Mouse (Mus musculus): ENCODE measurements around the gene Pfn3. TPM values are rescaled to one million over a fixed set of nuclear protein-coding genes. Genes with fewer than 3 reads are reported as not detected.

Gene Pfn3
- total RNA-seq (2014; rRNA removed), result not detected in 2 replicates
- 0.93 and 1.5 TPM in 2 replicates for polyA plus RNA-seq (2015; fragmentation: Nextera tagmentation; extraction: Ambion mirVana)

GRCm38 (mm10) chr13:55414743-55415380, at the start of gene Pfn3:
Gene Pfn3, minus strand, starts transcription at chr13:55415232.
- peak; percentile 90 for DNase-seq
- H3K27ac ChIP-seq (ENCODE audit: low read depth, low read length), result no peak within 1 kb of the TSS; the same call in 1 of the 2 replicates
- peaks cover 3% of the 10 kb centered on the region; the same call in 1 of the 2 replicates for H3K27me3 ChIP-seq (ENCODE audit: insufficient read depth, low read length)
- H3K36me3 ChIP-seq (ENCODE audit: insufficient read depth), result no peaks in the 10 kb centered on the region
- H3K9ac ChIP-seq, result peak within 1 kb of the TSS; percentile 62
- 7% methylated on average over 41 of the region's 41 CpGs for WGBS
- peak; percentile 73 for ATAC-seq
- TF ChIP-seq CTCF (IDR thresholded peaks at IDR 0.05; ENCODE audit: low read depth), result 0 out of 2 replicates have a peak, but pooled peaks have one; percentile 2
- no peaks in the 10 kb centered on the region for H3K9me3 ChIP-seq (ENCODE audit: low read length)
- H3K4me2 ChIP-seq (ENCODE audit: low read depth), result peak within 1 kb of the TSS; percentile 78
- peak within 1 kb of the TSS; percentile 41 for H3K4me3 ChIP-seq (ENCODE audit: low read depth, low read length)
- H3K4me1 ChIP-seq (ENCODE audit: insufficient read depth), result 0 out of 2 replicates have a peak, but pooled peaks cover 3% of the 10 kb centered on the region

- Histone ChIP-seq H3K27me3 (ENCODE audit: insufficient read depth, low read length) (no peaks in the 10 kb centered on the region), H3K27ac (ENCODE audit: low read depth, low read length) (peak within 1 kb of the TSS; percentile 97), H3K4me2 (ENCODE audit: low read depth) (peak within 1 kb of the TSS; percentile 83), H3K4me1 (ENCODE audit: insufficient read depth) (peaks cover 22% of the 10 kb centered on the region), H3K36me3 (ENCODE audit: insufficient read depth) (peaks cover 14% of the 10 kb centered on the region), H3K9ac (peak within 1 kb of the TSS; percentile 97), H3K9me3 (ENCODE audit: low read length) (no peaks in the 10 kb centered on the region), H3K4me3 (ENCODE audit: low read depth, low read length) (peak within 1 kb of the TSS; percentile 89)
- ATAC-seq (peak; percentile 77), DNase-seq (peak; percentile 92)
- TF ChIP-seq CTCF (IDR thresholded peaks at IDR 0.05; ENCODE audit: low read depth), result no peak
- 2% methylated on average over 83 of the region's 84 CpGs for WGBS
These were observed 49.2 kb upstream of the Pfn3 start, which contains the start of gene Prr7 for GRCm38 (mm10) chr13:55464027-55464884. Gene Prr7, plus strand, starts transcription at chr13:55464267.

DNA sequence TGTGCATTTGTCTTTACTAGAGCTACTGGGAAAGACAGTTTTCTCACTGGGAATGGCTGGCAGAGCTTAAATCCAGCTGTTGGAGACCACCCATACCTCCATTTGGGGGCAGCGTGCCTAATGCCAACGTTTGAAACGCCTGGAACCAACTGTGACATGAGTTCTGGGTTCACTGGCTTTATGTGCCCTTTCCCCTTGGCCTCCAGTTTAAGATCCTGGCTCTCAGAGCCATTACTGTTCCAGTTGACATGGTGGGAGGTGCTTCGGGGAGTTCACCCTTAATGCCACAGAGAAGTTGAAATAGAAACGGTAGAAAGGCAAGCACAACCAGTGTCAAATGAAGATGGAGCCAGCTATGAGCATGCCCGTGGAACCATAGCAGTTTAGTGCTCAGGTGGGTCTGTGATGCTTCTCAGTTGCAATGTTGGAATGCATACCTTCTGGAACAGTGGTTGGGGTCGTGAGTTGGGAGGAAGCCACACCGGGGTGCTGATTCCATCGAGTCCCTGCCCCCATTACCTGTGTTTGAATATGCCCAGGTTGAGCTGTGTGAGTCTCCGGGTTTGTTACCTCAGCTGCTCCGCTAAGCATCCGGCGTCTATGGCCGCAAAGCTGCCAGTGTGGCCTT, 48.5 kb upstream of the Pfn3 start:
- no peak for DNase-seq
- peak overlapping the region; percentile 97 for H3K9ac ChIP-seq
- peak overlapping the region; percentile 89 for H3K4me3 ChIP-seq (ENCODE audit: low read depth, low read length)
- peak overlapping the region; percentile 83 for H3K4me2 ChIP-seq (ENCODE audit: low read depth)
- H3K27me3 ChIP-seq (ENCODE audit: insufficient read depth, low read length), result no peaks in the 10 kb centered on the region
- no peak for TF ChIP-seq CTCF (IDR thresholded peaks at IDR 0.05; ENCODE audit: low read depth)
- peaks cover 22% of the 10 kb centered on the region for H3K36me3 ChIP-seq (ENCODE audit: insufficient read depth)
- peak; percentile 4; the same call in 1 of the 2 replicates for ATAC-seq
- H3K9me3 ChIP-seq (ENCODE audit: low read length), result no peaks in the 10 kb centered on the region
- peak overlapping the region; percentile 97 for H3K27ac ChIP-seq (ENCODE audit: low read depth, low read length)
- WGBS, result 5% methylated on average over 14 of the region's 14 CpGs
- H3K4me1 ChIP-seq (ENCODE audit: insufficient read depth), result peaks cover 22% of the 10 kb centered on the region

DNA sequence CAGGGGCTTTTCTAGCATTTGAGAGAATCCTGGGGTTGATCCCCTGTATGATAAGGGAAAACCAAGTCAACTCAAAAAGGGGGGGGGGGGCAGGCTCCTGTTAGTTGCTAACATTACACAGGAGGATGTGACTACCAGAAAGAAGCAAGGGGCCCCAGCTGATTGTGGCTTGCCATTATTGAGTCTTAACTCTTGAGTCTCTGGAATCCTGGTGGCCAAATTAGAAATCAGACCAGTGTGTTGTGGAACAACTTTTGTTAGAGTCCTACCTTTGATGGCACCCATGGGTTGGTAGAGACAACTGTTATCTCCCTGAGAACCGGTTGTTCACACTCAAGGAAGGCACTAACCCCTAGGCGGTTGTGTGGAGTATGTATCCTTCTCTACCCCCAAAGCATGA, 47.9 kb upstream of the Pfn3 start:
- Histone ChIP-seq H3K4me1 (ENCODE audit: insufficient read depth) (peaks cover 22% of the 10 kb centered on the region), H3K9me3 (ENCODE audit: low read length) (no peaks in the 10 kb centered on the region), H3K27ac (ENCODE audit: low read depth, low read length) (no peak overlapping the region), H3K4me3 (ENCODE audit: low read depth, low read length) (no peak overlapping the region), H3K36me3 (ENCODE audit: insufficient read depth) (peaks cover 27% of the 10 kb centered on the region), H3K9ac (no peak overlapping the region), H3K4me2 (ENCODE audit: low read depth) (peak overlapping the region; percentile 83; the same call in 1 of the 2 replicates), H3K27me3 (ENCODE audit: insufficient read depth, low read length) (no peaks in the 10 kb centered on the region)
- WGBS, result 65% methylated on average over 2 of the region's 2 CpGs
- no peak for TF ChIP-seq CTCF (IDR thresholded peaks at IDR 0.05; ENCODE audit: low read depth)
- DNase-seq, result no peak
- ATAC-seq, result no peak

- Histone ChIP-seq H3K36me3 (ENCODE audit: insufficient read depth) (peaks cover 65% of the 10 kb centered on the region), H3K27me3 (ENCODE audit: insufficient read depth, low read length) (no peaks in the 10 kb centered on the region)
- 95% methylated on average over 16 of the region's 16 CpGs for WGBS
These were observed 36.9 kb upstream of the Pfn3 start for GRCm38 (mm10) chr13:55451785-55452549.

DNA sequence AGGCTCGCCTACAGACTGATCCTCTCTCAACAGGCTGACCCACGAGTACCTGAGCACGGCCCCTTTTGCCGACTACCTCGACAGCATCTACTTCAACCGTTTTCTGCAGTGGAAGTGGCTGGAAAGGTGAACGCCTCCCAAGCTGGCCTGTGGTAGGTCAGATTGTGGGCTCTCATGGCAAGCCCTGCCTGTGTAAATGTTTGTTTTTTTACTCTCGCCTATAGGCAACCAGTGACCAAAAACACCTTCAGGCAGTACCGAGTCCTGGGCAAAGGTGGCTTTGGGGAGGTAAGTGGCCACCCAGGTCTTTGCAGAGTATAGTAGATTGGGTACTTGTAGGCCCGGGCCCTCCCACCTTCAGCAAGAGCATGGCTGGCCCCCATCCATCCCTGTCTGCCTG, 36.3 kb upstream of the Pfn3 start:
- peaks cover 60% of the 10 kb centered on the region for H3K36me3 ChIP-seq (ENCODE audit: insufficient read depth)
- DNase-seq (no peak), ATAC-seq (no peak)
- no peak for TF ChIP-seq CTCF (IDR thresholded peaks at IDR 0.05; ENCODE audit: low read depth)
- whole genome bisulfite sequencing, result 93% methylated on average over 10 of the region's 10 CpGs
- H3K4me2 ChIP-seq (ENCODE audit: low read depth), result no peak overlapping the region
- H3K9ac ChIP-seq, result no peak overlapping the region
- no peak overlapping the region for H3K27ac ChIP-seq (ENCODE audit: low read depth, low read length)
- H3K9me3 ChIP-seq (ENCODE audit: low read length), result no peaks in the 10 kb centered on the region
- no peak overlapping the region for H3K4me3 ChIP-seq (ENCODE audit: low read depth, low read length)
- H3K27me3 ChIP-seq (ENCODE audit: insufficient read depth, low read length), result no peaks in the 10 kb centered on the region
- H3K4me1 ChIP-seq (ENCODE audit: insufficient read depth), result no peaks in the 10 kb centered on the region; the same call in 1 of the 2 replicates

More at GRCm38 (mm10) chr13:55451785-55452549, 36.9 kb upstream of the Pfn3 start:
- no peak overlapping the region for H3K4me2 ChIP-seq (ENCODE audit: low read depth)
- no peak overlapping the region for H3K4me3 ChIP-seq (ENCODE audit: low read depth, low read length)
- no peaks in the 10 kb centered on the region for H3K9me3 ChIP-seq (ENCODE audit: low read length)
- no peak for ATAC-seq
- TF ChIP-seq CTCF (IDR thresholded peaks at IDR 0.05; ENCODE audit: low read depth), result no peak
- no peaks in the 10 kb centered on the region for H3K4me1 ChIP-seq (ENCODE audit: insufficient read depth)
- no peak overlapping the region for H3K9ac ChIP-seq
- H3K27ac ChIP-seq (ENCODE audit: low read depth, low read length), result no peak overlapping the region
- DNase-seq, result no peak
